Mouse (Mus musculus): ENCODE measurements around the gene Amer3. TPM values are rescaled to one million over a fixed set of nuclear protein-coding genes. Genes with fewer than 3 reads are reported as not detected.
"Not testable (repeated sequence)": the region's sequence is repeated elsewhere in the genome, so short reads cannot be mapped to it uniquely, and the experiment has no call there.

Gene Amer3
- polyA plus RNA-seq, 1 experiment from 2014 or later, result 28.8 TPM

DNA sequence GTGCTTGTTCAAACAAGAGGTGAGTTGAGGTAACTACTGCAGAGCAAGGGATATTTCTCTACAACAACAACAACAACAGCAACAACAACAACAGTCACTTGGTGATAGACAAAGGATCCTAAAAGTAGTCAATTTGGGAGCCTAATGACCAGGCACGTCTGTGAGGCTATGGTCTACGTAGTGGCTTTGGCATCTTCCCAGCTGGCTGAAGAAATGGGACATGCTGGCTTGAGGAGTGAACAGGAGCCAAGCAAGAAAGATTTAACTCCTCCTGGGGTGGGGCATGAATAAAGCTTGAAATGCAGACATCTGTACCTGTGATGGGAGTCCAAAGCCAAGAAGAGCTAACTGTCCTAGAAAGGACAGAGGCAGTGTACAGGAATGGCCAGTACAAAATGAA is 34.3 kb downstream of the Amer3 start:
- ATAC-seq (ENCODE audit: low FRiP score), result no peak
- 64% methylated on average over 2 of the region's 2 CpGs for WGBS
- Histone ChIP-seq H3K9me3 (replicated peaks) (no peaks in the 10 kb centered on the region), H3K27ac (replicated peaks) (no peak overlapping the region), H3K4me3 (replicated peaks) (no peak overlapping the region), H3K4me1 (no peaks in the 10 kb centered on the region), H3K4me2 (no peak overlapping the region), H3K36me3 (no peaks in the 10 kb centered on the region), H3K9ac (replicated peaks) (no peak overlapping the region), H3K27me3 (replicated peaks) (no peaks in the 10 kb centered on the region)

GRCm38 (mm10) chr1:34620116-34620515 is 40.7 kb downstream of the Amer3 start:
- H3K36me3 ChIP-seq; H3K27ac ChIP-seq (replicated peaks); H3K27me3 ChIP-seq (replicated peaks); ATAC-seq (ENCODE audit: low FRiP score); H3K4me3 ChIP-seq (replicated peaks); H3K4me1 ChIP-seq; H3K9me3 ChIP-seq (replicated peaks); H3K4me2 ChIP-seq; H3K9ac ChIP-seq (replicated peaks): not testable (repeated sequence)
- 93% methylated on average over 13 of the region's 13 CpGs for WGBS

GRCm38 (mm10) chr1:34620761-34621160 is 41.3 kb downstream of the Amer3 start:
- not testable (repeated sequence) for H3K36me3 ChIP-seq; H3K9ac ChIP-seq (replicated peaks); H3K4me1 ChIP-seq; H3K27me3 ChIP-seq (replicated peaks); H3K9me3 ChIP-seq (replicated peaks); H3K27ac ChIP-seq (replicated peaks); H3K4me2 ChIP-seq; ATAC-seq (ENCODE audit: low FRiP score); H3K4me3 ChIP-seq (replicated peaks)
- WGBS, result 93% methylated on average over 5 of the region's 5 CpGs

DNA sequence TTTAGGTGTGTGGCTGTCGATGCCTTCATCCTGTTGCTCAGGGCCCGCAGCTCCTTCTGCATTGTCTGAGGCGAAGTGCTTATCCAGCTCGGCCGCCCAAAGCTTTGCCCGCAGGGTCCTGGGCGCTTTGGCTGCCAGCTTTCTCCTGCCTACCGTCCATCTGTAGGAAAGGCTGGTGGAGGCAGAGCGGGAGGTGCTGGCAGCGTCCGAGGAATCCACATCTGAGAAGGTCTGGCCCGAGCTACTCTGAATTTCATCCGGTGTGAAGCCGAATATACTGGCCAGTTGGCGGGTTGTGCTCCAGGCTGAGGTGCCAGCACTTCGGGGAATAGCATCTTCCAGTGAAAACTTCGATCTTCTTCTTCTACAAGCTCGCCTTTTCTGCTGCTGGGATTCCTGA is 56.3 kb downstream of the Amer3 start:
- H3K27me3 ChIP-seq (replicated peaks), result no peaks in the 10 kb centered on the region
- H3K4me2 ChIP-seq, result no peak overlapping the region
- WGBS, result 87% methylated on average over 18 of the region's 18 CpGs

More for the DNA sequence above, 56.3 kb downstream of the Amer3 start:
- Histone ChIP-seq H3K4me1 (no peaks in the 10 kb centered on the region), H3K4me3 (replicated peaks) (no peak overlapping the region), H3K9me3 (replicated peaks) (no peaks in the 10 kb centered on the region), H3K36me3 (no peaks in the 10 kb centered on the region), H3K9ac (replicated peaks) (no peak overlapping the region), H3K27ac (replicated peaks) (no peak overlapping the region)
- no peak for ATAC-seq (ENCODE audit: low FRiP score)

Other genes with a start within 250 kb of the Amer3 start
- gene Ccdc115, start 140.0 kb upstream of the Amer3 start, polyA plus RNA-seq (2015; fragmentation: Nextera tagmentation; extraction: Ambion mirVana), result 63.9 and 65.2 TPM in 2 replicates
- gene Imp4, start 139.8 kb upstream of the Amer3 start, polyA plus RNA-seq (2015; fragmentation: Nextera tagmentation; extraction: Ambion mirVana), result 48.6 and 61.0 TPM in 2 replicates
- 6.0 and 18.1 TPM in 2 replicates for gene Ptpn18, start 119.9 kb upstream of the Amer3 start, polyA plus RNA-seq (2015; fragmentation: Nextera tagmentation; extraction: Ambion mirVana)
- gene Prss39, start 81.2 kb upstream of the Amer3 start, polyA plus RNA-seq (2015; fragmentation: Nextera tagmentation; extraction: Ambion mirVana), result not detected in 2 replicates
- 0.29 and 0.52 TPM in 2 replicates for gene Cfc1, start 44.0 kb upstream of the Amer3 start, polyA plus RNA-seq (2015; fragmentation: Nextera tagmentation; extraction: Ambion mirVana)
- not detected in 2 replicates for gene Prss40, start 18.7 kb upstream of the Amer3 start, polyA plus RNA-seq (2015; fragmentation: Nextera tagmentation; extraction: Ambion mirVana)